Mouse (Mus musculus) spleen, adult 2 months (tissue): ENCODE measurements around the gene Dph1. TPM values are rescaled to one million over a fixed set of nuclear protein-coding genes. Genes with fewer than 3 reads are reported as not detected.
A peak's percentile ranks its signal among the peaks of the same experiment; 100 is the strongest.

Experiments
- DNase-seq, 2 experiments: peaks; one replicate each; pipeline versions ENCODE4 v3.0.0 to v3.0.0-alpha.2; 2012 to 2021; ENCODE audit warnings: low spot score in 2 of 2, low read depth in 1 of 2
- H3K27ac ChIP-seq: fragments of 200-500 bp; 2 replicates; pipeline ENCODE4 v1.5.1; 2012; ENCODE audit warnings: low read length, inconsistent platforms; ENCODE audit not compliant: insufficient read depth
- H3K27me3 ChIP-seq: fragments of 200-500 bp; 2 replicates; pipeline ENCODE4 v1.6.1; 2012; ENCODE audit warnings: mild to moderate bottlenecking, moderate library complexity, low read length, inconsistent platforms; ENCODE audit not compliant: control insufficient read depth, insufficient read depth
- H3K36me3 ChIP-seq: fragments of 200-500 bp; 2 replicates; pipeline ENCODE4 v1.6.1; 2012; ENCODE audit warnings: mild to moderate bottlenecking, low read length, inconsistent platforms; ENCODE audit not compliant: control insufficient read depth, insufficient read depth
- H3K4me1 ChIP-seq: fragments of 200-500 bp; 2 replicates; pipeline ENCODE4 v1.6.1; 2011; ENCODE audit warnings: inconsistent platforms; ENCODE audit not compliant: control insufficient read depth, insufficient read depth, insufficient read length
- H3K4me3 ChIP-seq: fragments of 200-500 bp; 2 replicates; pipeline ENCODE4 v1.5.1; 2011; ENCODE audit warnings: mild to moderate bottlenecking, inconsistent platforms; ENCODE audit not compliant: insufficient read depth, insufficient read length; ENCODE audit errors: extremely low read depth
- CTCF ChIP-seq: fragments of 200-500 bp; IDR thresholded peaks from 2 replicates; pipeline ENCODE4 v1.5.1; 2011; ENCODE audit warnings: mild to moderate bottlenecking, inconsistent platforms; ENCODE audit not compliant: insufficient read depth, insufficient read length, insufficient replicate concordance; ENCODE audit errors: extremely low read depth
- POLR2A ChIP-seq: fragments of 200-500 bp; IDR thresholded peaks from 2 replicates; pipeline ENCODE4 v1.6.1; 2011; ENCODE audit warnings: low read depth, low read length, inconsistent platforms
- WGBS: fragments of 180-500 bp; shearing (Covaris S2); methylation state at CpG from one replicate; pipeline ENCODE4 v1.1.7; 2018; 5-methylcytosine and 5-hydroxymethylcytosine counted together
- polyA plus RNA-seq: library from polyadenylated mRNA; depleted of rRNA; stranded (reverse); fragments of >200 nt; gene quantifications from 2 replicates; pipeline ENCODE4 v1.2.3, GENCODE M21; 2012

The Dph1 gene
- polyA plus RNA-seq, 1 experiment = 29.2 TPM

GRCm38 (mm10) chr11:75166193-75166842, 24.7 kb downstream of the Dph1 start:
- 0 out of 2 replicates have a peak overlapping the region, but pooled peaks have one; percentile 29 for H3K27ac ChIP-seq
- no peak for TF ChIP-seq CTCF
- no peak for TF ChIP-seq POLR2A
- H3K4me3 ChIP-seq = peak overlapping the region; percentile 5; the same call in 1 of the 2 replicates
- peaks cover 34% of the 10 kb centered on the region for H3K27me3 ChIP-seq
- peaks cover 10% of the 10 kb centered on the region for H3K36me3 ChIP-seq
- 19% methylated on average over 55 of the region's 55 CpGs for WGBS
- no peak for DNase-seq
- H3K4me1 ChIP-seq = peaks cover 42% of the 10 kb centered on the region

GRCm38 (mm10) chr11:75165441-75166192, 25.4 kb downstream of the Dph1 start:
- peaks cover 34% of the 10 kb centered on the region for H3K27me3 ChIP-seq
- H3K4me3 ChIP-seq = no peak overlapping the region; the same call in 1 of the 2 replicates
- peaks cover 39% of the 10 kb centered on the region for H3K4me1 ChIP-seq
- TF ChIP-seq CTCF (peak; percentile 85), POLR2A (no peak)
- 13% methylated on average over 54 of the region's 54 CpGs for WGBS
- H3K36me3 ChIP-seq = peaks cover 11% of the 10 kb centered on the region
- DNase-seq = peak in 1 of 2 experiments; percentile 75
- 0 out of 2 replicates have a peak overlapping the region, but pooled peaks have one; percentile 29 for H3K27ac ChIP-seq

GRCm38 (mm10) chr11:75164750-75165149, 26.3 kb downstream of the Dph1 start:
- no peak for DNase-seq
- Histone ChIP-seq H3K36me3 (peaks cover 13% of the 10 kb centered on the region), H3K4me1 (peaks cover 34% of the 10 kb centered on the region), H3K27ac (no peak overlapping the region), H3K4me3 (no peak overlapping the region), H3K27me3 (peaks cover 32% of the 10 kb centered on the region)
- WGBS = 17% methylated on average over 15 of the region's 15 CpGs
- TF ChIP-seq POLR2A = no peak
- no peak for TF ChIP-seq CTCF

GRCm38 (mm10) chr11:75164051-75164450, 27.0 kb downstream of the Dph1 start:
- DNase-seq = no peak
- WGBS = 77% methylated on average over 2 of the region's 2 CpGs
- H3K4me1 ChIP-seq = peaks cover 31% of the 10 kb centered on the region
- H3K4me3 ChIP-seq = no peak overlapping the region
- peaks cover 32% of the 10 kb centered on the region for H3K27me3 ChIP-seq
- H3K36me3 ChIP-seq = peaks cover 13% of the 10 kb centered on the region
- no peak for TF ChIP-seq POLR2A
- TF ChIP-seq CTCF = no peak
- H3K27ac ChIP-seq = no peak overlapping the region

- TF ChIP-seq POLR2A (no peak), CTCF (no peak)
- Histone ChIP-seq H3K27me3 (peaks cover 25% of the 10 kb centered on the region), H3K27ac (no peak overlapping the region), H3K36me3 (peaks cover 13% of the 10 kb centered on the region), H3K4me1 (peaks cover 26% of the 10 kb centered on the region), H3K4me3 (no peak overlapping the region)
- 90% methylated on average over 6 of the region's 6 CpGs for WGBS
- no peak for DNase-seq
Observed at GRCm38 (mm10) chr11:75163379-75163778, 27.7 kb downstream of the Dph1 start.

GRCm38 (mm10) chr11:75162591-75163080, 28.4 kb downstream of the Dph1 start:
- TF ChIP-seq CTCF (no peak), POLR2A (no peak)
- Histone ChIP-seq H3K4me3 (no peak overlapping the region), H3K36me3 (peaks cover 15% of the 10 kb centered on the region), H3K4me1 (peaks cover 21% of the 10 kb centered on the region), H3K27me3 (peaks cover 18% of the 10 kb centered on the region), H3K27ac (no peak overlapping the region)
- 94% methylated on average over 12 of the region's 12 CpGs for WGBS
- no peak for DNase-seq

GRCm38 (mm10) chr11:75161417-75162008, 29.5 kb downstream of the Dph1 start:
- Histone ChIP-seq H3K4me1 (peaks cover 10% of the 10 kb centered on the region), H3K36me3 (peaks cover 16% of the 10 kb centered on the region), H3K27ac (no peak overlapping the region), H3K4me3 (no peak overlapping the region), H3K27me3 (peaks cover 9% of the 10 kb centered on the region)
- TF ChIP-seq CTCF = no peak
- TF ChIP-seq POLR2A = no peak
- 91% methylated on average over 4 of the region's 4 CpGs for WGBS
- DNase-seq = no peak
